Mouse (Mus musculus) forebrain, embryonic 16.5 days (tissue): ENCODE data around the gene Hinfp. TPM values are rescaled to one million over a fixed set of nuclear protein-coding genes. Genes with fewer than 3 reads are reported as not detected.
A peak's percentile ranks its signal among the peaks of the same experiment; 100 is the strongest.

Source experiments
- ATAC-seq: fragments of 200-750 bp; cut with Nextera tagmentation; 2 replicates; pipeline ENCODE4 v1.8.0; 2017; ENCODE audit warnings: mild to moderate bottlenecking, moderate library complexity
- H3K27ac ChIP-seq: fragments of 300-500 bp; sonication (generic); 2 replicates; pipeline ENCODE4 v1.5.1; 2014; ENCODE audit warnings: low read length, control low read depth
- H3K27me3 ChIP-seq: fragments of 300-500 bp; sonication (generic); replicated peaks from 2 replicates; pipeline ENCODE4 v1.6.1; 2014; ENCODE audit warnings: low read length; ENCODE audit not compliant: control insufficient read depth, insufficient read depth
- H3K36me3 ChIP-seq: fragments of 300-500 bp; sonication (generic); 2 replicates; pipeline ENCODE4 v1.6.1; 2014; ENCODE audit not compliant: control insufficient read depth, insufficient read depth
- H3K4me1 ChIP-seq: fragments of 300-500 bp; sonication (generic); replicated peaks from 2 replicates; pipeline ENCODE4 v1.6.1; 2014; ENCODE audit warnings: low read length; ENCODE audit not compliant: control insufficient read depth, insufficient read depth
- H3K4me2 ChIP-seq: fragments of 300-500 bp; sonication (generic); 2 replicates; pipeline ENCODE4 v1.6.1; 2014; ENCODE audit warnings: mild to moderate bottlenecking, low read length, control low read depth
- H3K4me3 ChIP-seq: fragments of 300-500 bp; sonication (generic); replicated peaks from 2 replicates; pipeline ENCODE4 v1.5.1; 2014; ENCODE audit warnings: mild to moderate bottlenecking, low read length, control low read depth
- H3K9ac ChIP-seq: fragments of 300-500 bp; sonication (generic); replicated peaks from 2 replicates; pipeline ENCODE4 v1.6.1; 2014; ENCODE audit warnings: low read depth, low read length, control low read depth
- H3K9me3 ChIP-seq: fragments of 300-500 bp; sonication (generic); 2 replicates; pipeline ENCODE4 v1.6.1; 2016; ENCODE audit warnings: low read length; ENCODE audit not compliant: control insufficient read depth
- WGBS: fragments of 180-500 bp; shearing (Covaris S2); extraction: QIAGEN DNeasy Blood & Tissue Kit; methylation state at CpG from one replicate; pipeline ENCODE4 v1.1.7; 2014; 5-methylcytosine and 5-hydroxymethylcytosine counted together
- polyA plus RNA-seq: library from polyadenylated mRNA; unstranded; fragments of >200 nt; fragmentation: Nextera tagmentation; extraction: Ambion mirVana; gene quantifications from 2 replicates; pipeline ENCODE4 v1.2.1, GENCODE M21; 2015

The Hinfp gene
- polyA plus RNA-seq, 1 experiment from 2014 or later, result 35.6 TPM

GRCm38 (mm10) chr9:44269077-44269476 is 36.4 kb downstream of the Hinfp start:
- no peak overlapping the region for H3K4me2 ChIP-seq
- 90% methylated on average over 3 of the region's 3 CpGs for WGBS
- peaks cover 3% of the 10 kb centered on the region; the same call in 1 of the 2 replicates for H3K9me3 ChIP-seq
- H3K27me3 ChIP-seq, result no peaks in the 10 kb centered on the region
- no peak overlapping the region for H3K27ac ChIP-seq
- no peak overlapping the region for H3K4me3 ChIP-seq
- no peak for ATAC-seq
- peaks cover 20% of the 10 kb centered on the region for H3K4me1 ChIP-seq
- H3K9ac ChIP-seq, result no peak overlapping the region
- H3K36me3 ChIP-seq, result no peaks in the 10 kb centered on the region

DNA sequence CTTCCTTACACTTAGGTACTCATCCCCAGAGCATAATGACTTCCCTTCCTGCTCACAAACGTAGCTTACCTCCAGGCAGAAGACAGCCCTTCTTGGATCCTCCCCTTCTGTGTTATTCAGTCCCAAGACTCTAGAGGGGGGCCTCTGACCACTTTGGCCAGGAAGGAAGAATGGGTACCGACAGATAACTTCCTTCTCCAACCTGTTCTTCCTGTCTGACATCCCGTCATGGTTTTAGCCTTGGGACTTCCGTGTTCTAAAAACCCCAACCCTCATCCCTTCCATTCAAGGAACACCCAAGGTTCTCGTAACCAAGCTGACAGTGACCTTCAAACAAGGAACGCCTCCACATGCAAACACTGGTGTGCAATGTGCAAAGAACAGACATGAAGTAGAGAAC is 37.0 kb downstream of the Hinfp start, which contains the start of gene Nlrx1:
Gene Nlrx1 (minus strand): TSS at position 168 of the 400 bp plus-strand sequence.
- no peaks in the 10 kb centered on the region for H3K36me3 ChIP-seq
- peaks cover 3% of the 10 kb centered on the region; the same call in 1 of the 2 replicates for H3K9me3 ChIP-seq
- H3K4me2 ChIP-seq, result peak within 1 kb of the TSS; percentile 52
- H3K27me3 ChIP-seq, result no peaks in the 10 kb centered on the region
- 88% methylated on average over 6 of the region's 6 CpGs for WGBS
- H3K4me1 ChIP-seq, result peaks cover 20% of the 10 kb centered on the region
- 0 out of 2 replicates have a peak, but pooled peaks have one; percentile 15 for ATAC-seq
- H3K4me3 ChIP-seq, result peak within 1 kb of the TSS; percentile 45
- peak within 1 kb of the TSS; percentile 0; the same call in 1 of the 2 replicates for H3K27ac ChIP-seq
- H3K9ac ChIP-seq, result peak within 1 kb of the TSS; percentile 71

DNA sequence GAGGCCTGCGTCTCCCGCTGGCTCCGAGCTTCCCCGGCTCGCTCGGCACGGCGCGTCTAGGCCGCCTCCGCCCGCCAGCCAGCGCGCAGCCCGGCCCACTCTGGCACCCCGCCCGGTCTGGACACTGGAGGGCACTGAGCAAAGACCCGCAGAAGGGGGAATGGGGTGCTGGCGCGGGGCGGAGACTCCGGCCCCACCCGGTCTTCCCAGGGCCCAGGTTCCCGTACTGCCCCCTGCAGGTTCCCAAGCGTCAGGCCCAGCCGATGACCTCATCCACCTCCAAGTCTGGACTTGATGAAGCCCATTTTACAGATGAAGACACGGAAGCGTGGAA is 37.5 kb downstream of the Hinfp start:
- 5% methylated on average over 28 of the region's 28 CpGs for WGBS
- Histone ChIP-seq H3K4me1 (peaks cover 20% of the 10 kb centered on the region), H3K27ac (no peak overlapping the region), H3K27me3 (no peaks in the 10 kb centered on the region), H3K36me3 (no peaks in the 10 kb centered on the region), H3K9me3 (peaks cover 3% of the 10 kb centered on the region; the same call in 1 of the 2 replicates), H3K4me3 (peak overlapping the region; percentile 45), H3K4me2 (peak overlapping the region; percentile 52), H3K9ac (peak overlapping the region; percentile 71)
- peak; percentile 75 for ATAC-seq

DNA sequence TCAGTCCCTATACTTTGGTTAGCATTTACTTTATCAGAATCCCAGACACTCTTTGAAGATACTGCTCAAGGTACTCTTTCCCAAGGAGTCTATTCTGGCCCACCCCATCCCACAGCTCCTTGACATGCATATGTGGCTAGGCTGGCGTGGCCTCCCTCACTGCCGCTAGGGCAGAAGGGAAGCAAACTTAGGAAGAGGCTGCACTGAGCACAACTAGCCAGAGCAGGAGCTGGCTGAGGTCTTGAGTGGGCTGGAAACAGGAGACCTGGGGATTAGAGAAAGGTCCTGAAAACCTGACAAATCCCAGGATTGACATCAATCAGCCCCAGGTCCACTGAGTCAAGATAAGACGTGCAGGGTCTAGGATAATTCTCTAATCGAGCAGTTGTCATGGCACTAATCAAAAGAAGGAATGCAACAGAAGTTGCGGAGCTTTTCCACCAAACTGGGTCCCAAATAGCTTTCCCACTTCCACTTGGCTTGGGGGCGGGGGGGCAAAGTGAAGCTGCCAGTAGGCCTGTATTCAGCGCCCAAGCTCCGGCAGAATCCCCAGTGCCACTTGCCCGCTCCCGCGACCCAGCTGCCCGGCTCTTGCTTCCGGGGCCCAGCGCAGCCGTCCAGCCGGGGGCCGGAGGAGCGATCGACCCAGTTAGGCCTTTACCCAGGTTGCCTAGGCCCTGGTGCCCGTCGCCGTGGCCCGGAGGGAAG is 38.0 kb downstream of the Hinfp start:
- Histone ChIP-seq H3K9ac (peak overlapping the region; percentile 71), H3K4me1 (peaks cover 20% of the 10 kb centered on the region), H3K36me3 (no peaks in the 10 kb centered on the region), H3K4me3 (peak overlapping the region; percentile 45), H3K4me2 (peak overlapping the region; percentile 52), H3K27ac (peak overlapping the region; percentile 0; the same call in 1 of the 2 replicates), H3K9me3 (peaks cover 3% of the 10 kb centered on the region; the same call in 1 of the 2 replicates), H3K27me3 (no peaks in the 10 kb centered on the region)
- 7% methylated on average over 23 of the region's 23 CpGs for WGBS
- ATAC-seq, result peak; percentile 24; the same call in 1 of the 2 replicates

GRCm38 (mm10) chr9:44266478-44267226 is 38.8 kb downstream of the Hinfp start:
- Histone ChIP-seq H3K9ac (peak overlapping the region; percentile 30), H3K4me3 (no peak overlapping the region), H3K4me2 (no peak overlapping the region; the same call in 1 of the 2 replicates), H3K36me3 (no peaks in the 10 kb centered on the region), H3K4me1 (peaks cover 20% of the 10 kb centered on the region), H3K27me3 (no peaks in the 10 kb centered on the region), H3K9me3 (peaks cover 3% of the 10 kb centered on the region; the same call in 1 of the 2 replicates), H3K27ac (peak overlapping the region; percentile 20)
- 54% methylated on average over 8 of the region's 8 CpGs for WGBS
- no peak for ATAC-seq

DNA sequence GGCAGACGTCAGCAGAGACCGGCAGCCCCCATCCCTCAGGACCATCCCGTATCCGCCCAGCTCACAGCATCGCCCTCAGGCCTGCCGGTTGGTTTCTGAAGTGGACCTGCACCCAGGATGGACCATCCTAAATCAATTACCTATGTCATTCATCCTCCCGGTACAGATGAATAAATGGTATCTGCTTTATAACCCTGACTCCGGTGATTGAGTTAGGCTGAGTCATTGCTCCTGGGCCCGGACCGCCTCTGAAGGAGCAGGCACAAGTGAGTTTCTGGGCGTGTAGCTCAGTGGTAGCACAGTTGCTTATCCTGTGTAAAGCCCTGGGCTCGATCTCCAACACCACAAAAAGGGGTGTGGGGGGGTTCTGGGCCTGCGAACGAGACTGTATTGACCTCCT is 44.1 kb downstream of the Hinfp start:
- Histone ChIP-seq H3K27me3 (no peaks in the 10 kb centered on the region), H3K9ac (no peak overlapping the region), H3K4me2 (no peak overlapping the region), H3K9me3 (no peaks in the 10 kb centered on the region), H3K27ac (no peak overlapping the region), H3K36me3 (no peaks in the 10 kb centered on the region), H3K4me3 (no peak overlapping the region), H3K4me1 (peaks cover 2% of the 10 kb centered on the region; the same call in 1 of the 2 replicates)
- ATAC-seq, result no peak
- 88% methylated on average over 14 of the region's 14 CpGs for WGBS

- 84% methylated on average over 10 of the region's 10 CpGs for WGBS
- H3K9ac ChIP-seq, result no peak overlapping the region
- H3K27me3 ChIP-seq, result no peaks in the 10 kb centered on the region
- ATAC-seq, result no peak
- H3K27ac ChIP-seq, result no peak overlapping the region
- peaks cover 17% of the 10 kb centered on the region for H3K4me1 ChIP-seq
- no peak overlapping the region for H3K4me2 ChIP-seq
- no peak overlapping the region for H3K4me3 ChIP-seq
- H3K36me3 ChIP-seq, result no peaks in the 10 kb centered on the region
- H3K9me3 ChIP-seq, result no peaks in the 10 kb centered on the region
Measured at GRCm38 (mm10) chr9:44259014-44259413, 46.5 kb downstream of the Hinfp start.

GRCm38 (mm10) chr9:44256213-44256612 is 49.3 kb downstream of the Hinfp start:
- no peaks in the 10 kb centered on the region for H3K9me3 ChIP-seq
- no peak for ATAC-seq
- no peaks in the 10 kb centered on the region for H3K36me3 ChIP-seq
- no peaks in the 10 kb centered on the region for H3K27me3 ChIP-seq
- 69% methylated on average over 8 of the region's 8 CpGs for WGBS
- no peak overlapping the region for H3K27ac ChIP-seq
- no peak overlapping the region for H3K4me2 ChIP-seq
- no peak overlapping the region for H3K9ac ChIP-seq
- H3K4me1 ChIP-seq, result peaks cover 26% of the 10 kb centered on the region
- no peak overlapping the region for H3K4me3 ChIP-seq

DNA sequence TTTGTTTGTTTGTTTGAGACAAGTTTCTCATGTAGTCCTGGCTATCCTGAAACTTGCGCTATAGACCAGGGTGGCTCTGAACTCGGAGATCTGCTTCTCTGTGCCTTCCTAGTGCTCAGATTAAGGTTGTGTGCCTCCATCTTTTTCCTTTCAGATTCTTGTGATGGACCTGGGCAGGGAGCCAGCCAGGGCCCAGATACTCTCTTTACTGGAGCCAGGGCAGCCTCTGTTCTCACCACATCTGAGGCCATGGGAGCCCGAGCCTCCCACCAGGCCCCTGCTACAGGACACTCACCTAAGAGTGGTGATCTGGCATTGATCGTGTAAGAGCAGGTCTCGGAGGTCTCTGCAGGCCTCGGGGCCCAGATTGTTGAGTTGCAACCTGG is 50.3 kb downstream of the Hinfp start:
- peak overlapping the region; percentile 75 for H3K27ac ChIP-seq
- H3K27me3 ChIP-seq, result no peaks in the 10 kb centered on the region
- H3K4me2 ChIP-seq, result no peak overlapping the region
- no peaks in the 10 kb centered on the region for H3K36me3 ChIP-seq
- 20% methylated on average over 6 of the region's 6 CpGs for WGBS
- H3K9me3 ChIP-seq, result no peaks in the 10 kb centered on the region
- 0 out of 2 replicates have a peak overlapping the region, but pooled peaks have one; percentile 15 for H3K9ac ChIP-seq
- H3K4me3 ChIP-seq, result no peak overlapping the region
- peaks cover 28% of the 10 kb centered on the region for H3K4me1 ChIP-seq
- peak; percentile 49; the same call in 1 of the 2 replicates for ATAC-seq
